Mouse (Mus musculus) hindbrain, embryonic 11.5 days (tissue): ENCODE results near the gene Gbp3. TPM values are rescaled to one million over a fixed set of nuclear protein-coding genes. Genes with fewer than 3 reads are reported as not detected.

Experiments
- ATAC-seq: fragments of 200-750 bp; cut with Nextera tagmentation; 2 replicates; pipeline ENCODE4 v1.8.0; 2017; ENCODE audit warnings: mild to moderate bottlenecking, moderate TSS enrichment, moderate library complexity; ENCODE audit not compliant: low FRiP score
- DNase-seq: peaks from one replicate; pipeline ENCODE4 v3.0.0-alpha.2; 2015; ENCODE audit warnings: low spot score
- H3K27ac ChIP-seq: fragments of 300-500 bp; sonication (generic); 2 replicates; pipeline ENCODE4 v1.5.1; 2014; ENCODE audit warnings: mild to moderate bottlenecking, low read depth, low read length
- H3K27me3 ChIP-seq: fragments of 300-500 bp; sonication (generic); 2 replicates; pipeline ENCODE4 v1.6.1; 2014; ENCODE audit warnings: mild to moderate bottlenecking, low read length, moderate library complexity, mixed read lengths; ENCODE audit not compliant: control insufficient read depth, insufficient read depth
- H3K36me3 ChIP-seq: fragments of 300-500 bp; sonication (generic); 2 replicates; pipeline ENCODE4 v1.6.1; 2014; ENCODE audit warnings: mild to moderate bottlenecking, low read length, moderate library complexity, mixed read lengths; ENCODE audit not compliant: control insufficient read depth, insufficient read depth
- H3K4me1 ChIP-seq: fragments of 300-500 bp; sonication (generic); replicated peaks from 2 replicates; pipeline ENCODE4 v1.6.1; 2014; ENCODE audit warnings: low read length, mixed read lengths; ENCODE audit not compliant: control insufficient read depth, insufficient read depth
- H3K4me2 ChIP-seq: fragments of 300-500 bp; sonication (generic); replicated peaks from 2 replicates; pipeline ENCODE4 v1.6.1; 2014; ENCODE audit warnings: mild to moderate bottlenecking, low read depth, low read length
- H3K4me3 ChIP-seq: fragments of 300-500 bp; sonication (generic); 2 replicates; pipeline ENCODE4 v1.5.1; 2014; ENCODE audit warnings: low read depth, low read length
- H3K9ac ChIP-seq: fragments of 300-500 bp; sonication (generic); 2 replicates; pipeline ENCODE4 v1.6.1; 2014; ENCODE audit warnings: low read depth, low read length
- H3K9me3 ChIP-seq: fragments of 300-500 bp; sonication (generic); 2 replicates; pipeline ENCODE4 v1.6.1; 2016; ENCODE audit warnings: low read length; ENCODE audit not compliant: control insufficient read depth
- WGBS: fragments of 180-500 bp; shearing (Covaris S2); extraction: QIAGEN DNeasy Blood & Tissue Kit; methylation state at CpG from one replicate; pipeline ENCODE4 v1.1.7; 2014; 5-methylcytosine and 5-hydroxymethylcytosine counted together
- polyA plus RNA-seq: library from polyadenylated mRNA; unstranded; fragments of >200 nt; fragmentation: Nextera tagmentation; extraction: Ambion mirVana; gene quantifications from 2 replicates; pipeline ENCODE4 v1.2.1, GENCODE M21; 2014

The Gbp3 gene
- polyA plus RNA-seq: 0.25 and 0.97 TPM in 2 replicates

DNA sequence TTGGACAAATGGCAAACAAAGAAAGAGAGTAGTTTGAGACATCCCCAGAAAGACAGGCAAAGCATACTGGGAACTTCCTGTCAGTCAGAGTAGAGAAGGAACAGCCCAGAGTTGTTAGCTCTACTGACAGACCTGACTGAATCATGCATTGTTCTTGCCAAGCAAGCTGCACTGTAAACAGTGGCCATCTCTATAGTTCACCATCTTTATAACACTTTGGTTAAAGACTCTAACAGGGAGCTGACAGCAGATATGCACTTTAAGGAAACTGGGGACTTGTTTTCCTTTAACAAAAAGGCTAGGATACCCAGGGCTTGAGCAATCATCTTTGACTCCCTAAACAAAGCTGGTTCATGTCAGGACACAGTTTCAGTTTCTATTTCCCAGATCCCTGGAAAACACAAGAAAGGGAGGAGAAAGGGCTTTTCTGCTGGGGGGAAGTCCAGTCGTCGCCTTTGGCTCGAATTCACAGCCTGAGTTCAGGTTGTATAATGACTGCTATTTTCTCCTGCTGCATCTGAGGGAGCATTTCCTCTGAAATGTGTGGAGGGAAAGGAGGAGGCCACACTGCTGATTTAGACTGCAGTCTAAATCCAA, at the start of gene Gbp3:
Gene Gbp3, plus strand, starts transcription at position 395 of the 597 bp plus-strand sequence.
- no peaks in the 10 kb centered on the region for H3K27me3 ChIP-seq
- ATAC-seq (no peak), DNase-seq (no peak)
- H3K4me1 ChIP-seq: no peaks in the 10 kb centered on the region
- peak within 1 kb of the TSS; percentile 10; the same call in 1 of the 2 replicates for H3K4me3 ChIP-seq
- peak within 1 kb of the TSS; percentile 23 for H3K4me2 ChIP-seq
- no peaks in the 10 kb centered on the region for H3K9me3 ChIP-seq
- H3K27ac ChIP-seq: no peak within 1 kb of the TSS
- WGBS: 45% methylated on average over 3 of the region's 3 CpGs
- H3K9ac ChIP-seq: 0 out of 2 replicates have a peak within 1 kb of the TSS, but pooled peaks have one; percentile 11
- H3K36me3 ChIP-seq: no peaks in the 10 kb centered on the region

- Histone ChIP-seq H3K4me1 (0 out of 2 replicates have a peak, but pooled peaks cover 2% of the 10 kb centered on the region), H3K4me2 (no peak overlapping the region), H3K9me3 (no peaks in the 10 kb centered on the region), H3K27ac (no peak overlapping the region), H3K4me3 (no peak overlapping the region), H3K27me3 (no peaks in the 10 kb centered on the region), H3K9ac (no peak overlapping the region), H3K36me3 (no peaks in the 10 kb centered on the region)
- ATAC-seq (no peak), DNase-seq (no peak)
- WGBS: 36% methylated on average over 3 of the region's 3 CpGs
Observed at GRCm38 (mm10) chr3:142528116-142528515, 31.7 kb upstream of the Gbp3 start.

- no peak overlapping the region for H3K27ac ChIP-seq
- 0 out of 2 replicates have a peak, but pooled peaks cover 2% of the 10 kb centered on the region for H3K4me1 ChIP-seq
- WGBS: 71% methylated on average over 2 of the region's 2 CpGs
Observed at GRCm38 (mm10) chr3:142529597-142529996, 30.2 kb upstream of the Gbp3 start.

GRCm38 (mm10) chr3:142530087-142530953, 29.5 kb upstream of the Gbp3 start, which contains the start of gene Gbp7:
TSS of gene Gbp7 (plus strand) at chr3:142530342.
- WGBS: 3% methylated on average over 30 of the region's 30 CpGs
- Histone ChIP-seq H3K9me3 (no peaks in the 10 kb centered on the region), H3K4me1 (0 out of 2 replicates have a peak, but pooled peaks cover 2% of the 10 kb centered on the region), H3K27me3 (no peaks in the 10 kb centered on the region), H3K4me3 (peak within 1 kb of the TSS; percentile 48), H3K9ac (peak within 1 kb of the TSS; percentile 65), H3K4me2 (peak within 1 kb of the TSS; percentile 90), H3K27ac (no peak within 1 kb of the TSS), H3K36me3 (no peaks in the 10 kb centered on the region)
- peak; percentile 77 for ATAC-seq
- peak; percentile 52 for DNase-seq

More at GRCm38 (mm10) chr3:142529597-142529996, 30.2 kb upstream of the Gbp3 start:
- Histone ChIP-seq H3K4me2 (peak overlapping the region; percentile 90), H3K4me3 (no peak overlapping the region; the same call in 1 of the 2 replicates), H3K36me3 (no peaks in the 10 kb centered on the region), H3K9ac (no peak overlapping the region), H3K27me3 (no peaks in the 10 kb centered on the region), H3K9me3 (no peaks in the 10 kb centered on the region)
- ATAC-seq (no peak), DNase-seq (no peak)

GRCm38 (mm10) chr3:142531595-142531994, 28.2 kb upstream of the Gbp3 start:
- no peak for DNase-seq
- no peak for ATAC-seq
- Histone ChIP-seq H3K4me2 (no peak overlapping the region), H3K4me1 (0 out of 2 replicates have a peak, but pooled peaks cover 2% of the 10 kb centered on the region), H3K9me3 (no peaks in the 10 kb centered on the region), H3K4me3 (no peak overlapping the region), H3K36me3 (no peaks in the 10 kb centered on the region), H3K27ac (no peak overlapping the region), H3K27me3 (no peaks in the 10 kb centered on the region), H3K9ac (no peak overlapping the region)
- WGBS: 84% methylated on average over 3 of the region's 3 CpGs

DNA sequence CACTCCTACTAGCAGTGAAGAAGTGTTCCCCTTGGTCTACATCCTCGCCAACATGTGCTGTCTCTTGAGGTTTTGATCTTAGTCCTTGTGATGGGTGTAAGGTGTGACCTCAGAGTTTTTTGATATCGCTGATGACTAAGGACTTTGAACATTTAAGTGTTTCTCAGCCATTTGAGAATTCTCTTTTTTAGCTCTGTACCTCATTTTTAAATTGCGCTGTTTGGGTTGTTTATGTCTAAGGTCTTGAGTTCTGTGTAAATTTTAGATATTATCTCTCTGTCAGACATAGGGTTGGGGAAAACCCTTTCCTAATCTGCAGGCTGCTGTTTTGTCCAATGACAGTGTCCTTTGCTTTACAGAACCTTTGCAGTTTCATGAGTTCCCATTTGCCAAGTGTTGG, 26.6 kb upstream of the Gbp3 start:
- H3K36me3 ChIP-seq: no peaks in the 10 kb centered on the region
- no peaks in the 10 kb centered on the region for H3K27me3 ChIP-seq
- 0 out of 2 replicates have a peak, but pooled peaks cover 2% of the 10 kb centered on the region for H3K4me1 ChIP-seq
- DNase-seq (no peak), ATAC-seq (no peak)
- H3K27ac ChIP-seq: no peak overlapping the region
- H3K4me3 ChIP-seq: no peak overlapping the region
- WGBS: 84% methylated on average over 3 of the region's 3 CpGs
- no peak overlapping the region for H3K9ac ChIP-seq
- no peak overlapping the region for H3K4me2 ChIP-seq
- H3K9me3 ChIP-seq: no peaks in the 10 kb centered on the region

- Histone ChIP-seq H3K4me3 (no peak overlapping the region), H3K4me2 (no peak overlapping the region), H3K27ac (no peak overlapping the region), H3K9ac (no peak overlapping the region), H3K9me3 (no peaks in the 10 kb centered on the region), H3K4me1 (no peaks in the 10 kb centered on the region), H3K36me3 (no peaks in the 10 kb centered on the region), H3K27me3 (no peaks in the 10 kb centered on the region)
- no peak for DNase-seq
- ATAC-seq: no peak
- 80% methylated on average over 1 of the region's 1 CpGs for WGBS
Observed at GRCm38 (mm10) chr3:142535667-142536066, 24.2 kb upstream of the Gbp3 start.

GRCm38 (mm10) chr3:142541391-142541790, 18.4 kb upstream of the Gbp3 start:
- no peak for ATAC-seq

More at GRCm38 (mm10) chr3:142541391-142541790, 18.4 kb upstream of the Gbp3 start:
- H3K4me2 ChIP-seq: no peak overlapping the region
- H3K27ac ChIP-seq: no peak overlapping the region
- H3K27me3 ChIP-seq: no peaks in the 10 kb centered on the region
- no peaks in the 10 kb centered on the region for H3K9me3 ChIP-seq
- H3K4me1 ChIP-seq: no peaks in the 10 kb centered on the region
- no peak for DNase-seq
- WGBS: 85% methylated on average over 6 of the region's 6 CpGs
- no peak overlapping the region for H3K9ac ChIP-seq
- no peaks in the 10 kb centered on the region for H3K36me3 ChIP-seq
- no peak overlapping the region for H3K4me3 ChIP-seq
